Mouse (Mus musculus): ENCODE measurements around the gene Kcnmb3.

The Kcnmb3 gene

DNA sequence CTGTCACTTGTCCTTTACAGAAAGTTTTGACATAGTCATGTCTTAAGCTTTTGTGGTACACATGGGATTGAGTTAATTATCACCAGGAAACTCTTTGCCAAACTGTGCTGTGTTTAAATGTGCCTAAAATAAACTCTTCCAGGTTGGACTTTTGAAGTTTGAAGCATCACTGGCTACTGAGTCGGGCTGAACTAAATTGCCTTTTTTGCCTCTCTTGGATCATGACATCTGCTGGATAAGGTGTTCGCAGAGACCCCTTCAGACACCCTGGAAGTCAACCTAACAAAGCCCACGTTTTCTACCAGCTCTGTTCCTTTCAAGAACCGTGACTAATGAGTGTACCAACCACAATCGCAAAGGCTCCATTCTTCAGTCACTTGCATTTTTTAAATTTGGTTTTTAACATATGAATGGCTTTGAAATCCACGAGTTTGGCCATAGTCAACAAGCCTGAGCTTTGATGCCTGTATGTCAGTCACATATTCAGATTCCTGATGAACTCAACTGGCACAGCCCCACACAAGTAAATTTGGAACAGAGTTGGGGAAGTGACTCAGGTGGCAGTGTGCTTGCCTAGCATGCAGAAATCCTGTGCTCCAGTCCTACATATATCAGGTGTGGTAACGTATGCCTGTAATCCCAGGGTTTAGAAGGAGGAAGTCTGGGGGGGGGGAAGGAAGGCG is 3.2 kb upstream of the Kcnmb3 start:
- no peak for DNase-seq (ENCODE audit: low read depth)

DNA sequence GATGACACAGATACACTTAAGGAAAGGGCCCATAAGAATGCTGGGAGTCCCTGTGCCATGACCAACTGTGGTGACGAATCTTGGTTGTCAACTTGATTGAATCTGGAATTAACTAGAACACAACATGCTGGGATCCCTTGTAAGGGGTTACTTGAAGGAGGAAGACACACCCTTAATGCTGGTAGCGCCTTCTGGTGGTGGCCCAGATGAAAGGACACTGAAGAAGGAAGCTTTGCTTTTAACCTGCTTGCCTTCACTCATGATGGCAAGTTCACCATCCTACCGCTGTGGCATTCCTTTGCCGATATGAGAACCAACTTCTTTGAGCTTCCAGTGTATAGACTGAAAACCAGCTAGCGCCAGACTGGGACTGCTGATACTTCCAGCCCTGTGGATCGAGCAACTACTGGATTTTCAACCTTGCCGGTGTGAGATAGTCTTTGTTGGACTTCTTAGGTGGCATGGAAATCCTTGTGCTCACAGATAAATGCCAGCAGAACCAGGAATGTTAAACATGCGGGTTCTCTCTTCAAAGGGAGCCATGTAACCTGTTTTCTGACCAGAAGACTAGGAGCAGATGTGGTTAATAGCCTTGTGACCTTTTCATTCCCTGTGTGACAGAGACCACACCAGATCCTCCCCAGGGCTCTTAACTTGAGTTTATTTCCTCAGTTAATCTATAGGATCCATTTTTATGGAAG is 2.5 kb upstream of the Kcnmb3 start:
- DNase-seq (ENCODE audit: low read depth), result no peak

DNA sequence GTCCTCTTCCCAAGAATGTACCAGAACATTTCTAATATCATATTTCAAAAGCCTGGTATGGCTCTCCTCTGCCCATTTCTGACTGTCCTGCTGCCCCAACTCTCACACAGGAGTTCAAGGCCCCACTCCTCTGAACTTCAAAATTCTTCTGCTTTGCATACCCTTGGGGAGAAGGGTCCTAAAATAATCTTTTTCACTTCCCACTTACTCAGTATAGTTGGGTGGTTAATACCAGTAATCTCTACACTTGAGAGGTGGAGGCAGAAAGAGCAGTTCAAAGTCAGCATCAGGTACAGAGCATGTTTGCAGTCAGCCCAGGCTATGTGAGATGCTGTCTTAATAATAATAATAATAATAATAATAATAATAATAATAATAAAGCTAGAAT is 1.1 kb downstream of the Kcnmb3 start:
- DNase-seq (ENCODE audit: low read depth), result no peak

DNA sequence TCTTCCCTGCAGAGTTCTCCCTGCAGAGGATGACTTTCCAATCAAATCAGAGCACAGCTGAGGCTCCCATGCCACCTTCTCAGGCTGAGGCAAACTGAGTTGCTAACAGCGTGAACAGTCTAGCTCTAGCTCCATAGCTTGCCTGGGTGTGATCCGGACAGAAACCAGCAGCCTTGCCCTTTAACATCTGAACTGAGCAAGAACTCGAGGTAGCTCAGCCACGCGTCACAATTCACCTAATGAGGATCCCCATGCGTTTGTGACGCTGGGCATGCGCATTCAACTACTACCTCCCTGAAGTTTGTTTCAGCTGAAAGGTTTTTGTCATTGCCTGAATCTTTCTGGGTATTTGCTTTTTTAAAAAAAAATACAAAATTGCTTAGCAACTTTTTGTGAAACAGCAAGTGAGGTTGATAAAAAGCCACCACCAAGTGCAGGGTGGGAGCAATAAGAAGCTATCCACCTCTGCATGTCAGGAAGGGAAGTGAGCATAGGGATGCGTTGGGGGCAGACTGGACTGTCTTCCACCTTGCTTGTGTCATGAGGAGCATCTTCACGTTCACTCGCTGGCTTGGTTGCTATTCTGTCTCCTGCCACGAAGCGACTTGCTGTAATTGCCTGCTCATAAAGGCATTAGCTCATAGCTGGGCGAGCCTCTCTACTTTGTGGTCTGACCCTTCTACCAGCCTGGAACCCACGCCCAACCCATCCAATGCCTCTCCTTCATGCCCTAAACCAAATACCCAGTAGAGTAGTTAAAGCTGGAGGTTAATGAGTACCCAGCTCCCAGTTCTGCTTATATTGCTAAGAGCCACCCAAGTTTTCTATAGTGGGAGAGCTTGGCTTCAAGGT is 1.7 kb downstream of the Kcnmb3 start:
- DNase-seq (ENCODE audit: low read depth), result no peak

DNA sequence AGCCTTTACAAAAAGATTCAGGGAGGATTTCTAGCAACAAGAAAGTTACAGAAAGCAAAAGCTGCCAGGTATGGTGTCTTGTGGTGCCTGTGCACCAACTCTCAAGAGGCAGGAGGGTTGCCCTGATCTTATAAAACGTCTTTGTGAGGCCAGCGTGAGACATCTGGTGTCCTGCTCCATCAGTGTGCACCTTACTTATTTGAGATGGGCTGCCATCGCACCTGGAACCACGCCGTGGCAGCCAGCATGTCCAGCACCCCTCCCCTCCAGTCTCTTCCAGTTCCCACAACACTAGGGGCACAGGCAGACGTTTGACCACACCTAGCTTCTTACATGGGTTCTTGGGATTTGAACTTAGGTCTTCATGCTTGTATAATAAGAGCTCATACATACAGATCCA is 3.9 kb downstream of the Kcnmb3 start:
- no peak for DNase-seq (ENCODE audit: low read depth)

DNA sequence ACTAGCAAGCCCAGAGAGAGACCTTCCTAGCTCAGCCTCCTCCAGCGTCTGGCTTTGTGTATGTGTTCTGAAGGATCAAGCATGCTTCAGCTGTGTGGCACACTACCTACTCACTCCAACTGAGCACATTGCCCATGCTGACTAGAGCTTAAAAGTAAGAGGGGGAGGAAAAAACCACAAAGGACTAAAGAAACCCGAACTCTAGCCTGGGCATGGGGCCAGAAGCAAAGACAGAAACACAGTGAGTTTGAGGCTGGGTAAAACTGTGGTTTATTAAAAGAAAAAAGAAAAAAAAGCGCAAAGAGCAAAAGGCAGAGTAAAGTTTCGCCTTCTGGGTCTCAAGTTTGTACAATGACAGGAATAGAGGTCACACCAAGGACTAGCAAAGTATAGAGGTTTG is 5.5 kb downstream of the Kcnmb3 start:
- no peak for DNase-seq (ENCODE audit: low read depth)

DNA sequence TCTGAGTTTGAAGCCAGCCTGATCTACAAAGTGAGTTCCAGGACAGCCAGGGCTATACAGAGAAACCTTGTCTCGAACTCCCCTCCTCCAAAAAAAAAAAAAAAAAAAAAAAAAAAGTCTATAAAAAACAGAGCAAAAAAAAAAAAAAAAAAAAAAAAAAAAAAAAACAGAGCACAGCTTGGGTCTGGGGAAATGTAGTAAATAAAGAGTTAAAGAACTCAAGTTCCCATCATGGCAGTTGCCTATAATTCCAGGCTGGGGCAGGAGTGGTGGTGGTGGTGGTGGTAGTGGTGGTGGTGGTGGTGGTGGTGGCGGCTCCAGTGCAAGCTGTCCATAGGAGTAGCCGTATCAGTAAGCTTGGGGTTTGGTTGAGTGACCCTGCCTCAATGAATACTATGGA is 9.0 kb downstream of the Kcnmb3 start:
- no peak for DNase-seq (ENCODE audit: low read depth)

DNA sequence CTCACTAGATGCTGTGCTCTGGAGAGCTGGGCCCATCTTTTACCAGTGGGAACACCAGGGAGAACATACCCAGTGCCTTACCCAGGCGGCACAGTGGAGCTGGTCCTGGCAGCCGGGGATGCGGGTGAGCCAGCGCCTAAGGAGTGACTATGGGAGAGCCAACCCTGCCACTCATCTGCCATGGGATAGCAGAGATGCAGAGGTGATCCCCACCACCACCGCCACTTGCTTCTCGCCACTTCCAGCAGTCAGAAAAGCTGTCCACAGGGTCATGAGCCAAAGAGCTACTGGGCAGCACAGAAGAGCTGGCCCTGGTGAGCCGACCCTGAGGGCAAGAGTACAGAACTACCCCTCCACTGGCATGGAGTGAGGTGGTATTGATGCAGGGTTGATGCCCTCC is 12.1 kb downstream of the Kcnmb3 start:
- no peak for DNase-seq (ENCODE audit: low read depth)

DNA sequence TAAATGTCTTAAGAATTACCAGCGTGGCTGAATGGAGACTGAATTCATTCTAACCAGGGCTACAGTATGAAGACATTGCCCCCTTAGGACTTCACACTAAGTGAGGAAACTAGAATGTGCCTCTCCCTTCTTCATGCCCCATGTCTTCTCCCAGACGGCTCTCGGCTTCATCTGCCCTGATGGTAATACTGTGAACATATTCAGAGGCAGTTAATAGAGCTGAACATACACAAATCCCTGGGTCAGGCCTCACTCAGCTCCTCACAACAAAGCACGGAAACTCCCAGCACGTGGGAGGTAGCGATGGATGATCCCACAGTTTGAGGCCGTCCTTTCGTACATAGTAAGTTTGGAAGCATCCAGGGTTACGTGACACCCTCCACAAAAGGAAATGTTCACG is 18.8 kb downstream of the Kcnmb3 start:
- DNase-seq (ENCODE audit: low read depth), result no peak

DNA sequence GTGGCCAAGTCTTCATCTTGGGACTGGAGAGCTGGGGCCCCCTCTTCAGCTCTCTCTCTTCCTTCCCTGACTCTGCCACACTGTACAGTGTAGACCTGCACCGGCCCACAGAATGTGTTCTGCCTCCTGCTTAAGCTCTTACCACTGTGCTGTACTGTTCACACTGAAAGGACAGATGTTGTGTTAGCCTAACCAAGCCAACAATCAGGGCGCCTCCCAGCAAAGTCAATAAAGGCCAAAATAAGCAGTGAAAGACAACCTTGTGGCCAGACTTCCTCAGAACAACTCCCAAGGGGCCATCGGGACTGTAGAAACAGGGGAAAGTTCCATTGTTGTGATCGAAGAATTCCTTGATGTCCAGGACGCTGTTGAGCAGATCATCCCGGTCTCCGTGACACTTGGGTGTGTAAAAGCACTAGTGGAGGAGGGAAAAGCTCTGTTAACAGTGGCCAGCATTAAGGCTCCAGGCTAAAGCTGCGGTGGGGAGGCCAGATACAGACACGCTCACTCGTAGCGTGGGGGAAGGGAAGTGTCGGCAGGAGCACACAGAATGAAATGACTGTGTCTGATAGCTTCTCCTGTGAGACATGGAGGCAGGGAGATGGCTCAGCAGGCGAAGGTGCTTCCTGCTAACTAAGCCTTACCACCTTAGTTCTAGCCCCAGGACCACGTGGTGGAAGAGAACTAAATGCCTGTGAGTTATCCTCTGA is 19.7 kb downstream of the Kcnmb3 start:
- no peak for DNase-seq (ENCODE audit: low read depth)

DNA sequence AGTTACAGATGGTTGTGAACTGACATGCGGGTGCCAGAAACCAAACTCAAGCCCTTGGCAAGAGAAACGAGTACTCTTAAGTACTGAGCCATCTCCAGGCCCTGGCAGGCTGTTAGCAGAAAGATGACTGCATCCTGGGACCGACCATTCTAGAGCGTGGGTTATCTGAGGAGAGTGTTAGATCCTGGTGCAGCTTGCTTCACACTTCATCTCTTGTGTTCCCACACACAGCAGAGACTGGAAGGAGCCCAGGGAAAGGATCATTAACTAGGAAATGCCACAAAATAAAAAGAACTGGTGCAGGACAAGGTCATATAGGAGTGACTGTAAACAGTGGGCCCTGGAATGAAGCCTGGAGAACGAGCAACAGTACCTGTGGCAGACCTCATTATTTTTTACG is 20.9 kb downstream of the Kcnmb3 start:
- DNase-seq (ENCODE audit: low read depth), result no peak

DNA sequence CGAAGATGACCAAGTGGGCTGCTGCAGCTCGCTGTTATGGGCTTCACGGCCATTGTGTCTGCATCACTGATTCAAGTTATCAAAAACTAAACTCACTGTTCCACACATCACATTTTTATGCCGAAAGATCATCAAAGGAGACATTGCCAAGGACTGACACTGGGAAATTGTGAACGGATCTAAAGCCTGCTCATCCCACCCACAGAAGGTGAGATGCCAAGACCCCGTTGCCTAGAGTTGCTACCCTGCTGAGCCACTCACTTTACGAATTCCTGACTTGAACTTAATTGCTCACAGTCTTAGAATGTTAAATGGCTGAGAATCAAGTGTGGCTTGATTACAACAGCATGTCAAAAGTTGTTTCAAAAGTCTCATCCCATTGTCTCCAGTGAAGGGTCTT is 21.6 kb downstream of the Kcnmb3 start:
- no peak for DNase-seq (ENCODE audit: low read depth)

DNA sequence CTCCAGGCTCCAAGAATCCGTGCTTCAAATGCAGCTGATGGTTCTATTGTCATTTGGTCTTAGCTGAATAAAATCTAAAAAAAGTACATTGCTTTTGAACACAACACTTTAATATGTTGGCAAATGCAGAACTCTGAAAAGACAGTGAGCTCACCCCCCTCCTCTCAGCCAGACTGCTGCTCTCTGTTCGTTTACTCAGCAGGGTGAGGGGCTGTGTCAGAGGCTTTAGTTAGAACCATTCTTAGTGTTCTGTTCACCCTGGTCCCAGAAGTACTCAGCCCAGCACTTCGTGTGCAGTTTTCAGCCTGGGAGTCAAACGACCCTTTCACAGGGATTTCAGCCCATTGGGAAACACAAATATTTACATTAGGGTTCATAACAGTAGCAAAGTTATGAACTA is 23.6 kb downstream of the Kcnmb3 start:
- no peak for DNase-seq (ENCODE audit: low read depth)

DNA sequence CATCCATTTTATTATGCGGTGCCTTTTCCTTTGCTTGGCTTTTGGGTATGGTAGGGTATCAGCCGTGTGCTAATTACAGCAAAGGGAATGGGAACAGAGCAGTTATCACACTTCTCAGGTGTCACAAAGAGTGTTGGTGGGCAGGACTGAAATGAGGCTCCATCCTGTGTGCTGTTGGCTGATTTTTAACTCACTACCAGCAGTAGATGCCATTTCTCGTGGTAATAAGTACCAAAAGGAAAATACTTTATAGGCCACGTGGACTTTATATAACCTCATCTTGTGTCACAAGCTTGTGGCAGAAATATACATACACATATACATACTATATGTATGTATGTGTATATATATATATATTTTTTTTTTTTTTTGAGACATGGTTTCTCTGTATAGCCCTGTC is 24.7 kb downstream of the Kcnmb3 start:
- no peak for DNase-seq (ENCODE audit: low read depth)

DNA sequence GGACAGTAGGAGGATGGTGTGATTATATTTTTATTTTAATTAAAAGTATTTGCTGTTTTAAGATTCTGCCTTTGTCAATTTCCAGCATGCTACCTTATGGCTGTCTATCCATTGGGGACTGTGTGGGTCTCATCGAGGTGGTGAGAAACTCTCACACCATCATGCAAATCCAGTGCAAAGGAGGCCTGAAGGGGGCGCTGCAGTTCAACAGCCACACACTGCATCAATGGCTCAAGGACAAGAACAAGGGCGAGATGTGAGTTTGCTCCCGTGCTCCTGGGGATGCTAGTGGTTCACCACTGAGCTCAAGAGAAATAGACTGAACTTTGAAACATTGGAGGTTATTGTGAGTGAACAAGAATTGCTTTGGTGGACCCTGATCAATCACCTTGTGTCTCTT is 32.3 kb downstream of the Kcnmb3 start:
- peak; percentile 24 for DNase-seq (ENCODE audit: low read depth)

DNA sequence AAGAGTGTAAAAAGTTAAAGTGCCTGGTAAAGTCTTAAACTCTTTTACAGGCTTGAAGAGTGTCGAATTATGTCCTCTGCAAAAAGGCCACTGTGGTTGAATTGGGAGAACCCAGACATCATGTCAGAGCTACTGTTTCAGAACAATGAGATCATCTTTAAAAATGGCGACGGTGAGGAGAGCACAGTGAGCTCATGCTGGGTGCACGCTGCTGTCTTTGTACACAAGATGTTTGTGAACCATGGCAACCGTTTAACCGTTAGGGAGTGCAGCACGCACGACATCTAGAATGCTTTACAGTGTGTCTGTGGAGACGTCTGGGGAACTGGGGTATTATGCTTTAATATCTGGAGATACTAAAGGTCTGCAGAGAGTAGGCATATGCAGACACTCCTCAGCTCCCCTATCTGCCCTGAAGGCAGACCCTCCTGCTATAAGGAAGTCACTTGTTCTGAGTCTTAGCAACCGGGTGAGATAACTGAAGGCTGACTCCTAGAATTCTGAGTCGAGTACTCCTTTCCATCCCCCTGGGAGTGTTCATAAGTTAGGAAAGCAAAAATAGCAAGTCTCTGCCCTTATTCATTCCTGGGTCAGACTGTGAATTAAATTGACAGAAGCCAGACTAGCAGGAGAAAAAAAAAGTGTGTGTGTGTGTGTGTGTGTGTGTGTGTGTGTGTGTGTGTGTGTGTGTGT is 37.6 kb downstream of the Kcnmb3 start:
- DNase-seq (ENCODE audit: low read depth), result no peak

DNA sequence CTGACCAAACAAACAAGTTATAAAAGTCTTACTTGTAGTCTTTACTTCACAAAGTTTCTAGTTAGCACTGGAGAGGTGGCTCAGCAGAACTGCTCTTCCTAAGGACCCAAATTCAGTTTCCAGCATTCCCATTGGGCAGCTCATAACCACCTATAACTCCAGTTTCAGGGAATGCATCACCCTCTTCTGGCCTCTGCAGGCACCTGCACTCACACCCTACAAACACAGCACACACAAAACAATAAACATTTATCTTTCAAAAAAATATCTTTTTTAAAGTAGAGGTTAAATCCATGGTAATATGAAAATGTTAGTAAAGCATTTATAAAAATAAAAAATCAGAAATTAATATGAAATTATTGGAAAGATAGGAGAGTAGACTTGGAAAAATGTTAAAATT is 50.3 kb downstream of the Kcnmb3 start:
- DNase-seq (ENCODE audit: low read depth), result no peak

DNA sequence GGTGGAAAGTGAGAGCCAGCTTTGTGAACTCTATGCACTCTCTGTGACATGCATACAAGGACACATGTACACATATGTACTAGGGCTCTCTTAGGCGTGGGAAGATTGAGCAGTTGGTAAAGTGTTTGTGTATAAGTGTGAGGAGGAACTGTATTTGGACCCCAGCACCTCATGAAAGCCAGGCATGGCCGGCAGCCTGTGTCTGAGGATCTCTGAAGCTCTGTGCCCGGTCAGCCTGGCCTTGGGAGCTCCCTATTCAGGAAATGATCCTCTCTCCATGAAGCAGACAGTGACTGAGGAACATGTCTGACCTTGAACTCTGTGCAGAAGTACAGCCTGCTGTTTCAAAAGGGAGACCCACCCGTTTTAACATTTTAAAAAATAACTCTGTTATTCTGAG is 53.3 kb downstream of the Kcnmb3 start:
- no peak for DNase-seq (ENCODE audit: low read depth)

DNA sequence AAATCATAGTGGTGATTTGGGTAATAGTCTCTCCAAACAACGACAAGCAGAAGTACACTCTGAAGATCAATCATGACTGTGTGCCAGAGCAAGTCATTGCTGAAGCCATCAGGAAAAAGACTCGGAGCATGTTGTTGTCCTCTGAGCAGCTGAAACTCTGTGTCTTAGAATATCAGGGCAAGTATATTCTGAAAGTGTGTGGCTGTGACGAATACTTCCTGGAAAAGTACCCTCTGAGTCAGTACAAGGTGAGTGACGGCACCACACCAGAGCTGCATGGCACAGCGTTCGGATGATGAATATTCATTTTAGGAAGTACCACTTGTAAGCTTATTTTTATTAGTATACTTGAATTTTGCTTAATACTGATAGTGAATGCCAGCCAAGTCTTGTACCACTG is 54.2 kb downstream of the Kcnmb3 start:
- no peak for DNase-seq (ENCODE audit: low read depth)

DNA sequence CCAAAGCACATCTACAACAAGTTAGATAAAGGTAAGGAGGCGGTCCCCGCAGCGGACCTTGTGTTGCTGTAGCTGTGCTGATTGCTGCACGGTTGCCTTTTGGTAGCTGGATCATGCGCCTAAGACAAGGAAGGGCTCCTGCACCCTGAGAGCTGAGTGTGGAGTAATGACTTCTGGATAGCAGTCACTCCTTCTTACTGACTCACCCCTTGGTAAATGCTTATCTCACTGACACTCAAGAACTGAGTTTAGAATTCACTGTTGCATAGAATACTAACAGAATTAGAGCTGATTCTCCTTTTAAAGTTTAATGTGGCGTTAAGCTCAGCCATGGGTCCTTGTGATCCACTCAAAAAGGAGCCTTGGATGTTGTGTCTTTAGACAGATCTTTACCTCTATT is 54.7 kb downstream of the Kcnmb3 start:
- no peak for DNase-seq (ENCODE audit: low read depth)

DNA sequence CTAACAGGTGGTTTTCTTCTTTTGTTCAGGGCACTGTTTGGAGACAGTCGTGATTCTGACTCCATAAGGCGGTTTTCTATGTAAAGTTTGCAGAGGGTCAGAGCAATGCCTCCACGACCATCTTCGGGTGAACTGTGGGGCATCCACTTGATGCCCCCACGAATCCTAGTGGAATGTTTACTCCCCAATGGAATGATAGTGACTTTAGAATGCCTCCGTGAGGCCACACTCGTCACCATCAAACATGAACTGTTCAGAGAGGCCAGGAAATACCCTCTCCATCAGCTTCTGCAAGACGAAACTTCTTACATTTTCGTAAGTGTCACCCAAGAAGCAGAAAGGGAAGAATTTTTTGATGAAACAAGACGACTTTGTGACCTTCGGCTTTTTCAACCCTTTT is 55.9 kb downstream of the Kcnmb3 start:
- DNase-seq (ENCODE audit: low read depth), result no peak

DNA sequence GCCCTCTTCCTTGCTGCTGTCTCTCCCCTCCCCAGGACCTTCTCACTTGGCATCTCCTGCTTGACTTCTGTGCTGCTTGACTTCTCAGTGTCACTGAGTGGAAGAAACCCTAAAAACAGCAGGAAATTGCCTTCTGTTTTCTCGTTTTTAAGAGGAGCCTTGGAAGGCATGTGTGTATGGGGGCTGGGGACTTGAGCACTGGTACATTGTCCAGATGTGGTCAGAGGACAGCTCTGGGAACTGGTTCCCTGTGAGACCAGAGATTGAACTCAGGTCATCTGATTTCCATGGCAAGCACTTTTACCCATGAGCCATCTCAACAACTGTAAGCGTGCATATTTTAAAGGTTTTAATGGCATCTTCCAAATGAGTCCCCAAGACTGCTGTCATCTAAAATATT is 58.0 kb downstream of the Kcnmb3 start:
- no peak for DNase-seq (ENCODE audit: low read depth)

All from fibroblast of lung, adult 2 months (primary cell).